Mouse (Mus musculus): ENCODE measurements around the gene Iars.
"Not testable (repeated sequence)": the region's sequence is repeated elsewhere in the genome, so short reads cannot be mapped to it uniquely, and the experiment has no call there.

Iars gene

DNA sequence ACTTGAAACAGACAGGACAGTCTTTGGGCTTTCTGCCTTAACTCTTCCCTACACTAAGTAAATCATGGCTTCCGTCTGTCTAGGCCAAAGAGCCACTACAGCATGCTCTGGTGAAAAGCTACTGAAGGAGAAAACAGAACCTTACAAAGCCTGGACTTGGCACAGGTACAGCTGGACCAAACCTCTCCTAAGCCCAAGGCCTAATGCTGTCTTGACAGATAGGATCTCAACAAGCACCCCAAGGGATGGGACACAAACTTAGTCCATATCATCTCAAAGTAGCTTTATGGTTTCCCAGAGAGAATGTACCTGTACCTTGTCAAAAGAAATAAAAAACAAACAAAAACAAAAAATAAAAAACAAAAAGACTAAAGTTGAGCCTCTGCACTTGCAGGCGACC, 54.5 kb downstream of the Iars start:
- no peak for DNase-seq (ENCODE audit: low spot score)

- no peak for DNase-seq (ENCODE audit: low spot score)
Measured at GRCm38 (mm10) chr13:49738011-49738410, 56.1 kb downstream of the Iars start.

DNA sequence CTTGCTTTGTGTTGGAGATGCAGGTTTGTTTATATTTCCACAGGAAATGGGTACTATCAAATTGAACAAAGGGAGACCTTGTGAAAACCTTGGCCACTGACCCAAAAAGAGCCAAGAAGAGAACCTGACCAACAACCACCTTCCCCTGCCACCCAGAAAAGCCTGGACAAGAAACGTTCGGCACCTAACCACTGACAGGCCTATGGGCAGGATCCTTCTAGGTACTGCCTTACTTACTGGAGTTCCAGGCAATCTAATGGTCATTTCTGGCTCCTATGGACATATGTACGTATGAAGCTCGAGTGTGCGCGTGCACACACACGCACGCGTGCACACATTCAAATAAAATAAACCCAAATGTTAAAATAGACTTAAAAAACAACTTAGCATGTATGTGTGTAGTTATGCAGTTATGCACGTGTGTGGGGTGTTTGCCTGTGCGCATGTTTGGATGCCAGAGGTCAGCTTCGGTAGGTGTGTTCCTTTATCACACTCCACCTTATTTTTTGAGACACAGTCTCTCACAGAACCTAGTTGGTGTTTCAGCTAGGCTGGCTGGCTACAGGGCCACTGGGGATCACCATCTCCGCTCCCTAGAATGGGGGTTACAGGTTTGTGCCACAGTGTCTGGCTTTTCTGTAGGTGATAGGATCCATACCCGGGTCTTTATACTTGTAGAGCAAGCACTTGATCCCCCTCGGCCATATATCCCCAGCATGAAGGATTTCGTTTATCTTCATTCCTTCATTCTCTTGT, 59.6 kb downstream of the Iars start:
- no peak for DNase-seq (ENCODE audit: low spot score)

DNA sequence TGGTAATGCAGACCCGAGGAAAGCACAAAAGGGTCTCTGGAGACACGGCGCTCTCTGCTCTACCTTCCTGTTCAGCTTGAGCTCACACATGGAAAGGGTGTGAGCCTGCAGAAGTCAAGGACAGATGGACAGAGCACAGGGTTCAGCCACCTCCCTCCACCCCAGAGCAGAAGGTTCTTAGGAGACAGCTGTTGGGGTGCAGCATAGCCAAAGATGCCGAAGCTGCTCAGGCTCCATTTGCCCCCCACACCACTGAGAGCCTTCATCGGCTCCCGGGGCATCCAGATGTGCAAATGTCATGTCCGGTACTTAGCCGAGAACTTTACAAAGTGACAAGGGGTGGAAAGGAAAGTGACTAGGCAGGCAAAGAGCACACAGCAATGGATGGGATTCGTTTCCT, 74.7 kb downstream of the Iars start:
- DNase-seq (ENCODE audit: low spot score) = no peak

DNA sequence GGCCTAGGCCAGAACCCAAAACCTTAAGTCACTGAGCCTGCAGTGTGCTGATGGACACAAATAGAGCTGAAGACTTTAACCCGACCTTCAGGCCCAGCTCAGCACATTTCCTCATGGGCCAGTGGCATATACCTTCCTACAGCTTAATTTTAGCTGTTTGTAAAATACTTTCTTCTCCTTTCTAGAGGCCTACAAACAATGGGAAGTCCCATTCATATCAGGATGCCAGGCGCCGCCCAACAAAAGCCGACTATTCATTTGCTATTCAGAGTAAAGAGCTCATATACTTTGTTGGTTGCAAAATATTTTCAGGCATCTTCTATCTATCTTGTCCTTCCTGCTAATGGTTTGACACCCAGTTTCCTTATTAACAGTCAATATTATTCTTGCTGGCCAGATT, 76.1 kb downstream of the Iars start:
- DNase-seq (ENCODE audit: low spot score) = no peak

DNA sequence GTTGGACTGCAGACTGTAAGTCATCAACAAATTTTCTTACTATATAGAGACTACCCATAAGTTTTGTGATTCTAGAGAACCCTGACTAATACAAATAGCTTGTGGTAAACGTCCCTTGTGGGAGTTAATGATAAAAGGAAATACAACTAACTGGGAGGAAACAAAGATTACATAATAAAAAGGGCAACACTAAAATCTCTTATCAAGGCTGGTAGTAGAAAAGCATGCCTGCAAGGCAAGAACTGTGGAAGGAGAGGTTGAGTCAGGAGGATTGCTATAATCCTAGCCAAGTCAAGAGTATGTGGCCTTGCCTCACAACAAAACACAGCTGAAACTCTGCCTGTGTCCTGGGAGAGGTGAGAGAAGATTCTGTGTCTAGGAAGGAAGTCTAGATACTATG, 78.8 kb downstream of the Iars start:
- no peak for DNase-seq (ENCODE audit: low spot score)

DNA sequence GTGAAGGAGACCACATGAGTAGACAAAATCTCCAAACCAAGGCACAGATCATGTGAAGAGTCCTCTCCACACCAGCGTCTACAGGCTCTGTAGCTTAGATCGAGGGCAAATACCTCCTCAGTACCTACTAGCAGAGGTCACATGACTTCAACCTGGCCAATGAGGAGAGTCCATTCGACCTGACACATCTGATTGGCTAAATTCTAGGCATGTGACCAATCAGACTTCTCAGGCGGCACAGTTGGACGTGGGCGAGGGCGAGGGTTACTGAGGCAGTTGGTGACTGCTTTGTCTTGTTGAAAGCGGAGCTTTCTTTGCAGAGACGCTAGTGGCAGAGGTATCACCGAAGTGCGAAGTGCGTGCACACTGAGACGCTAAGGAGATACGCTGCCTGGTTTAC, 80.3 kb downstream of the Iars start:
- no peak for DNase-seq (ENCODE audit: low spot score)

DNA sequence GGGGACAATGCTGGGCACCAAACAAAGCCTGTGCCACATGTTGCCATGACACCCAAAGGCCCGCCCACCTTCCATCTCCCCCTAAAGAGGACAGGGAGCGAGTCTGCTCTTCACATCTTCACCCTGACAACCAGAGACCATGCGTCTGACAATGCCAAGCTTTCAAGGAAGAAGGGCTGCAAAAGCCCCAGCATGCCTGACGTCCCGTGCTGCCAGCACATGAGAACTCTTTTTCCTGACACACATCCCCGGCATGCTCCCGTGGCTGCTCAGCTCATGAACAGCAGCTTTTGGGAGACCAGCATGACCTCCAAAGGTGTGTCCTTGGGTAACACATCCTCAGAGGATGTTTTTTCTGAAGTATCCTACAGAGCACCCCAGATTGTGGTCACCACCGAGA, 83.4 kb downstream of the Iars start:
- no peak for DNase-seq (ENCODE audit: low spot score)

DNA sequence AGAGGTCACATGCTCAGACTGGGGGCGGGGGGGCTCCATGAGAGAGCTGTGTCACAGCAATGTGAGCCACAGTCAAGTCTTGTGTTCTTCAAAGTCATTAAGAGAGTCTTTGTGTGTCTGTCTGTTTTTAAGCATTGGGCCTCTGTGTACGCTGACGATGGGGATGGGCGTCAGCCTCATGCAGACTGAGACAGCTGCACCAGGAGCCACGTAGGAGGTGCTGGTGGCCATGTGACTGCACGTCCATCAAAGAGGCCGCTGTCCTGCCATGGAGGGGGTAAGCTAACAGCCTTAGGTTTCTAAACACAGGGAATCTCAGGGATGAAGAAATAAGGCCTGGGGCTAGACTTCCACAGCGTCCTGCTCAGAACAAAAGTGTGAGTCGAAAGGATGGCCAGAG, 84.4 kb downstream of the Iars start:
- DNase-seq (ENCODE audit: low spot score) = no peak

- no peak for DNase-seq (ENCODE audit: low spot score)
Measured at GRCm38 (mm10) chr13:49768048-49768447, 86.1 kb downstream of the Iars start.

GRCm38 (mm10) chr13:49769111-49769510, 87.2 kb downstream of the Iars start:
- DNase-seq (ENCODE audit: low spot score) = no peak

- not testable (repeated sequence) for DNase-seq (ENCODE audit: low spot score)
Measured at GRCm38 (mm10) chr13:49771536-49771935, 89.6 kb downstream of the Iars start.
